Mouse (Mus musculus) limb, embryonic 15.5 days (tissue): ENCODE data around the gene Txn2. TPM values are rescaled to one million over a fixed set of nuclear protein-coding genes. Genes with fewer than 3 reads are reported as not detected.
A peak's percentile ranks its signal among the peaks of the same experiment; 100 is the strongest.

ENCODE experiments used
- ATAC-seq: fragments of 200-750 bp; cut with Nextera tagmentation; 2 replicates; pipeline ENCODE4 v1.8.0; 2017; ENCODE audit warnings: low read depth, moderate TSS enrichment; ENCODE audit not compliant: insufficient number of reproducible peaks, low FRiP score, low TSS enrichment
- H3K27ac ChIP-seq: fragments of 300-500 bp; sonication (generic); 2 replicates; pipeline ENCODE4 v1.5.1; 2015; ENCODE audit warnings: moderate library complexity, mild to moderate bottlenecking, inconsistent platforms
- H3K27me3 ChIP-seq: fragments of 300-500 bp; sonication (generic); 2 replicates; pipeline ENCODE4 v1.6.1; 2015; ENCODE audit warnings: inconsistent platforms
- H3K36me3 ChIP-seq: fragments of 300-500 bp; sonication (generic); 2 replicates; pipeline ENCODE4 v1.6.1; 2015; ENCODE audit warnings: inconsistent platforms
- H3K4me1 ChIP-seq: fragments of 300-500 bp; sonication (generic); 2 replicates; pipeline ENCODE4 v1.6.1; 2015; ENCODE audit warnings: inconsistent platforms
- H3K4me2 ChIP-seq: fragments of 300-500 bp; sonication (generic); 2 replicates; pipeline ENCODE4 v1.6.1; 2015; ENCODE audit warnings: mild to moderate bottlenecking, inconsistent platforms
- H3K4me3 ChIP-seq: fragments of 300-500 bp; sonication (generic); 2 replicates; pipeline ENCODE4 v1.5.1; 2015; ENCODE audit warnings: mild to moderate bottlenecking, inconsistent platforms
- H3K9ac ChIP-seq: fragments of 300-500 bp; sonication (generic); 2 replicates; pipeline ENCODE4 v1.6.1; 2015; ENCODE audit warnings: inconsistent platforms
- H3K9me3 ChIP-seq: fragments of 300-500 bp; sonication (generic); 2 replicates; pipeline ENCODE4 v1.6.1; 2016; ENCODE audit warnings: inconsistent platforms
- WGBS: fragments of 180-500 bp; shearing (Covaris S2); methylation state at CpG from one replicate; pipeline ENCODE4 v1.1.7; 2015; 5-methylcytosine and 5-hydroxymethylcytosine counted together
- polyA plus RNA-seq: library from polyadenylated mRNA; unstranded; fragments of >200 nt; fragmentation: Nextera tagmentation; extraction: Ambion mirVana; gene quantifications from 2 replicates; pipeline ENCODE4 v1.2.1, GENCODE M21; 2015

The Txn2 gene
- polyA plus RNA-seq, 1 experiment from 2014 or later, result 231 TPM

DNA sequence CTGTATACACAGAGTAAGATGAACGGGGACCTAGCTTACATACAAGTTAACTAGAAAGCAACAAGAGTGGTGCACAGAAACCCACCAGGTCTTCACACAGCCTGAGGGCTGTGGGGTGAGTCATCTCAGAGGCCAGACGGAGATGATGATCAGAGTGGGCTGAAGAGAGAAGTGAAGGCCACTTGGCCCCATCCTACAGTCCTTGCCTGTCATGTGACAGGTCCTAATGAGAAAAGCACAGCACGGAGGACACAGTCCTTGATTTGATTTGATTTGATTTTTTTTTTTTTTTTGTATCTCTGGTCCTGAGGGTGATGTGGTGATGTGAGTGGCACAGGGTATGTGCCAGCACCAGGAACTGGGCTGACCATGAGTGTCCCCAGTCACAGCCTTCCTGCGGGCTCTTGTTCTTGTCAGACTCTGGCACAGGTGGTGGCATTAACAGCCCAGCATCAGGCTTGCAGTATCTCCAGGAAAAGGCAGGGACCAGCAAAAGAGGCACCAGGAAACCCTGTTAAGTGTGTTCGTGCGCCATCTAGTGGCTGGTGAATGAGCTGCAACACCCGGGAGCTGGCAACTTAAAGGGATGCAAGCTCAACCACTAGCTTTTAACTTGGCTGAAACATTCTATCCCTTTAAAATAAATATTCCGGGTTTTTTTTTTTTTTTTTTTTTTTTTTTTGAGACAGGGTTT is 11.8 kb downstream of the Txn2 start:
- Histone ChIP-seq H3K9ac (no peak overlapping the region), H3K4me2 (no peak overlapping the region), H3K27me3 (no peaks in the 10 kb centered on the region), H3K9me3 (no peaks in the 10 kb centered on the region), H3K27ac (no peak overlapping the region), H3K36me3 (peaks cover 64% of the 10 kb centered on the region), H3K4me3 (no peak overlapping the region), H3K4me1 (no peaks in the 10 kb centered on the region)
- WGBS, result 37% methylated on average over 8 of the region's 8 CpGs
- ATAC-seq, result no peak

- H3K9me3 ChIP-seq, result no peaks in the 10 kb centered on the region
- H3K4me1 ChIP-seq, result no peaks in the 10 kb centered on the region
- no peak overlapping the region for H3K4me2 ChIP-seq
- no peaks in the 10 kb centered on the region for H3K27me3 ChIP-seq
- WGBS, result 91% methylated on average over 4 of the region's 4 CpGs
- no peak overlapping the region for H3K27ac ChIP-seq
- peaks cover 50% of the 10 kb centered on the region for H3K36me3 ChIP-seq
- H3K4me3 ChIP-seq, result no peak overlapping the region
- no peak for ATAC-seq
- no peak overlapping the region for H3K9ac ChIP-seq
These were observed 13.5 kb downstream of the Txn2 start for GRCm38 (mm10) chr15:77915287-77915686.

- Histone ChIP-seq H3K4me3 (no peak overlapping the region), H3K27ac (no peak overlapping the region), H3K9ac (no peak overlapping the region), H3K36me3 (peaks cover 44% of the 10 kb centered on the region), H3K27me3 (no peaks in the 10 kb centered on the region), H3K4me1 (no peaks in the 10 kb centered on the region), H3K4me2 (no peak overlapping the region), H3K9me3 (no peaks in the 10 kb centered on the region)
- no peak for ATAC-seq
- WGBS, result 91% methylated on average over 3 of the region's 3 CpGs
These were observed 14.3 kb downstream of the Txn2 start for GRCm38 (mm10) chr15:77914507-77914906.

- Histone ChIP-seq H3K27ac (no peak overlapping the region), H3K4me3 (no peak overlapping the region), H3K9me3 (no peaks in the 10 kb centered on the region), H3K4me2 (no peak overlapping the region), H3K27me3 (no peaks in the 10 kb centered on the region), H3K9ac (no peak overlapping the region), H3K4me1 (no peaks in the 10 kb centered on the region), H3K36me3 (peaks cover 32% of the 10 kb centered on the region)
- 78% methylated on average over 8 of the region's 8 CpGs for WGBS
- ATAC-seq, result no peak
These were observed 15.8 kb downstream of the Txn2 start for GRCm38 (mm10) chr15:77913054-77913453.

GRCm38 (mm10) chr15:77912585-77912984 is 16.2 kb downstream of the Txn2 start:
- Histone ChIP-seq H3K4me3 (no peak overlapping the region), H3K27me3 (no peaks in the 10 kb centered on the region), H3K4me2 (no peak overlapping the region), H3K4me1 (0 out of 2 replicates have a peak, but pooled peaks cover 4% of the 10 kb centered on the region), H3K36me3 (peaks cover 28% of the 10 kb centered on the region), H3K9ac (no peak overlapping the region), H3K9me3 (no peaks in the 10 kb centered on the region), H3K27ac (no peak overlapping the region)
- WGBS, result 53% methylated on average over 7 of the region's 7 CpGs
- ATAC-seq, result no peak

- no peak for ATAC-seq
- Histone ChIP-seq H3K4me2 (no peak overlapping the region), H3K9ac (no peak overlapping the region), H3K4me3 (no peak overlapping the region), H3K27ac (0 out of 2 replicates have a peak overlapping the region, but pooled peaks have one; percentile 17), H3K4me1 (0 out of 2 replicates have a peak, but pooled peaks cover 8% of the 10 kb centered on the region), H3K36me3 (peaks cover 27% of the 10 kb centered on the region), H3K9me3 (no peaks in the 10 kb centered on the region), H3K27me3 (no peaks in the 10 kb centered on the region)
- WGBS, result 57% methylated on average over 5 of the region's 5 CpGs
These were observed 16.8 kb downstream of the Txn2 start for GRCm38 (mm10) chr15:77912048-77912447.

- Histone ChIP-seq H3K4me3 (no peak overlapping the region), H3K27ac (no peak overlapping the region), H3K9me3 (no peaks in the 10 kb centered on the region), H3K27me3 (no peaks in the 10 kb centered on the region), H3K9ac (no peak overlapping the region), H3K4me2 (no peak overlapping the region), H3K36me3 (peaks cover 23% of the 10 kb centered on the region), H3K4me1 (peaks cover 17% of the 10 kb centered on the region)
- 18% methylated on average over 2 of the region's 2 CpGs for WGBS
- ATAC-seq, result no peak
These were observed 17.7 kb downstream of the Txn2 start for GRCm38 (mm10) chr15:77911065-77911464.

DNA sequence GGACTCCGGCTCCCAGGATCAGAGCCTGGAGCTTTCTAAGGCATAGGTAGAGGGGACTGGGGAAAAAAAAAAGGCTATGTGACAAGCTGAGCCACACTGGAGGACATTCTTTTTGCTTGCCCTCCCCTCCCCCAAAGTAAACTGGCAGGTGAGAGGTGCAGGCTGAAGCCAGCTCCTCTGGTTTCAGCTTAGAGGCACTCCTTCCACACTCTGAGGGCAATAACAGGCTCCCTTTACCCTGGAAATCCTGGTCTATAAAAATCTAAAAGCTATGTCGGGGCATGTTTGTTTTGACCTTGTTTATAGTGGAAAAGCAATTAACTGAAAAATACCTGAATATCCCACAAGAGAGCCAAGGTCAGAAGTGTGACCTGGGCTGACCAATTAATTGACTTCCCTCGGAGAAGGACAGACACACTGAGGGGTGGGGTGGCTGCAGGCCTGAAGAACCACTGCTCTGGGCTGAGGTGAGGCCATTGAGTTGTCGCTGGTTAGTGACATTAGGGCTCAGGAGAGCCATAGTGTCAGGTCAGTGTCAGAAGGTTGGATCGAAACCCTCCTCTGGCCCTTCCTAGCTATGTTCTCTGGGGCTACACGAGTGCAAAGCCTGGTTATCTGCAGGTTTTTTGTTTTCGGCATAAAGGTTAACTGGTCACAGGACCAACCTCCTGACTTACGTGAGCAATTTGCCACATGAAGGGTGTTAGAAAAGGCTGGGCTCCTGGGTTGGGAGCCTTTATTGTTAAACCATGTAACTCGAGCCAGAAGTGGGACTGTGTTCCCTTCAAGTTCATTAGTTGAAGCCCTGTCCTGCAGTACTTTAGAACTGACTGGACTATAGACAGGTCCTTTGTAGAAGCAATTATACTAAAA is 20.9 kb downstream of the Txn2 start:
- H3K4me1 ChIP-seq, result peaks cover 40% of the 10 kb centered on the region
- no peak overlapping the region for H3K27ac ChIP-seq
- WGBS, result 42% methylated on average over 9 of the region's 9 CpGs
- no peaks in the 10 kb centered on the region for H3K9me3 ChIP-seq
- H3K4me3 ChIP-seq, result no peak overlapping the region
- no peak overlapping the region for H3K9ac ChIP-seq
- ATAC-seq, result no peak
- H3K4me2 ChIP-seq, result no peak overlapping the region
- no peaks in the 10 kb centered on the region for H3K36me3 ChIP-seq
- H3K27me3 ChIP-seq, result no peaks in the 10 kb centered on the region

- ATAC-seq, result no peak
- Histone ChIP-seq H3K4me3 (no peak overlapping the region), H3K9ac (no peak overlapping the region), H3K36me3 (no peaks in the 10 kb centered on the region), H3K9me3 (no peaks in the 10 kb centered on the region), H3K27ac (no peak overlapping the region), H3K4me1 (peaks cover 40% of the 10 kb centered on the region), H3K4me2 (no peak overlapping the region), H3K27me3 (no peaks in the 10 kb centered on the region)
- 65% methylated on average over 10 of the region's 10 CpGs for WGBS
These were observed 22.3 kb downstream of the Txn2 start for GRCm38 (mm10) chr15:77906545-77906944.

GRCm38 (mm10) chr15:77906081-77906480 is 22.7 kb downstream of the Txn2 start:
- Histone ChIP-seq H3K4me3 (no peak overlapping the region), H3K9me3 (no peaks in the 10 kb centered on the region), H3K27ac (0 out of 2 replicates have a peak overlapping the region, but pooled peaks have one; percentile 68), H3K4me2 (no peak overlapping the region), H3K4me1 (peaks cover 40% of the 10 kb centered on the region), H3K27me3 (no peaks in the 10 kb centered on the region), H3K9ac (no peak overlapping the region), H3K36me3 (no peaks in the 10 kb centered on the region)
- WGBS, result 70% methylated on average over 8 of the region's 8 CpGs
- ATAC-seq, result no peak

DNA sequence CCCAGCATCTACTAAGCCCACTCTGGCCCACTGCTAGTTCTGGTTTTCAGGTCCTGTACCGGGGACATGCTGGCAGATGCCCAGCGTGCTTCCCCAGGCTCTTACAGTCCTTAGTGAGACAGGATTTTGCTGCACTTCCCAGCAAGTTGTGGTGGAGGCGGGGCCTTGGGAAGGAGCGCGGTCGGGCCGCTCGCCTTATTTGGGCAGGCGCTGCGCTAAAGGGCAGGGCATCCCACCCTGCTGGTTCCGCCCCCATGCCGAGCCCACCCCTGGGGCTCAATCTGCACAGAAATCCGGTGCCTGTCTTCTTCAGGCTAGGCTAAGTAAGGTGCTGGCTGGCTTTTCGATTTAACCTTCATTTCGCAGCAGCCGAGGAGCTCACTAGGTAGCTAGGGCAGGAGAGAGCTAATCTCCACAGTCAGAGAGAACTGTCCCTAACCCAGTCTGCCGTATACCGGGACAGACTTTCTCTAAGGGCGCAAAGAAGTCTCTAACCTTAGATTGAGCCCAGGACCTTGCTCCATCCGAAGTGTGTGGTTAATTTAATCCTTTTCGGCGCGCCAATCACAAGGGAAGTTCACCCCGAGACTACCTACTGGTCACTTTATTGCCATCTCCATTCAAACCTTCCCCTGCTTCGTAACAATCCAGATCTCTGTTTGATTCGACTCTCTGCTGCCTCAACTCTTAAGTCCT is 23.4 kb downstream of the Txn2 start:
- WGBS, result 4% methylated on average over 26 of the region's 26 CpGs

More for the DNA sequence above, 23.4 kb downstream of the Txn2 start:
- ATAC-seq, result peak; percentile 74; the same call in 1 of the 2 replicates
- no peaks in the 10 kb centered on the region for H3K9me3 ChIP-seq
- 0 out of 2 replicates have a peak overlapping the region, but pooled peaks have one; percentile 26 for H3K9ac ChIP-seq
- H3K4me2 ChIP-seq, result peak overlapping the region; percentile 67
- no peaks in the 10 kb centered on the region for H3K36me3 ChIP-seq
- H3K4me1 ChIP-seq, result peaks cover 40% of the 10 kb centered on the region
- peak overlapping the region; percentile 37 for H3K4me3 ChIP-seq
- H3K27me3 ChIP-seq, result no peaks in the 10 kb centered on the region
- peak overlapping the region; percentile 68 for H3K27ac ChIP-seq
